Mouse (Mus musculus) forebrain, embryonic 14.5 days (tissue): ENCODE measurements at regions not wholly inside any gene's neighbourhood (a gene's known extent, or its start where the extent isn't known, plus 50 kb on each side); places are given as distances from the start of the nearest gene placed in this dataset.

Experiments used
- ATAC-seq: fragments of 200-750 bp; cut with Nextera tagmentation; 2 replicates; pipeline ENCODE4 v1.8.0; 2017; ENCODE audit warnings: mild to moderate bottlenecking, moderate library complexity
- DNase-seq: peaks from one replicate; pipeline ENCODE4 v3.0.0-alpha.2; 2015; ENCODE audit warnings: low spot score
- H3K27ac ChIP-seq: fragments of 300-500 bp; sonication (generic); 2 replicates; pipeline ENCODE4 v1.5.1; 2014; ENCODE audit warnings: low read depth, mild to moderate bottlenecking, control low read depth, low read length, moderate library complexity
- H3K27me3 ChIP-seq: fragments of 300-500 bp; sonication (generic); replicated peaks from 2 replicates; pipeline ENCODE4 v1.6.1; 2014; ENCODE audit warnings: low read length, control low read depth, mixed read lengths; ENCODE audit not compliant: control insufficient read depth, insufficient read depth
- H3K36me3 ChIP-seq: fragments of 300-500 bp; sonication (generic); 2 replicates; pipeline ENCODE4 v1.6.1; 2014; ENCODE audit warnings: low read length, control low read depth; ENCODE audit not compliant: control insufficient read depth, insufficient read depth
- H3K4me1 ChIP-seq: fragments of 300-500 bp; sonication (generic); 2 replicates; pipeline ENCODE4 v1.6.1; 2014; ENCODE audit warnings: antibody characterized with exemption, low read length, control low read depth; ENCODE audit not compliant: control insufficient read depth, insufficient read depth
- H3K4me2 ChIP-seq: fragments of 300-500 bp; sonication (generic); 2 replicates; pipeline ENCODE4 v1.6.1; 2014; ENCODE audit warnings: mild to moderate bottlenecking, control low read depth, low read length
- H3K4me3 ChIP-seq: fragments of 300-500 bp; sonication (generic); 2 replicates; pipeline ENCODE4 v1.5.1; 2014; ENCODE audit warnings: low read depth, low read length, control low read depth
- H3K9ac ChIP-seq: fragments of 300-500 bp; sonication (generic); 2 replicates; pipeline ENCODE4 v1.6.1; 2014; ENCODE audit warnings: mild to moderate bottlenecking, low read length, control low read depth, moderate library complexity
- H3K9me3 ChIP-seq: fragments of 300-500 bp; sonication (generic); replicated peaks from 2 replicates; pipeline ENCODE4 v1.6.1; 2016; ENCODE audit warnings: low read length, control low read depth, mixed read lengths; ENCODE audit not compliant: control insufficient read depth
- WGBS: fragments of 180-500 bp; shearing (Covaris S2); extraction: QIAGEN DNeasy Blood & Tissue Kit; methylation state at CpG from one replicate; pipeline ENCODE4 v1.1.7; 2014; 5-methylcytosine and 5-hydroxymethylcytosine counted together

DNA sequence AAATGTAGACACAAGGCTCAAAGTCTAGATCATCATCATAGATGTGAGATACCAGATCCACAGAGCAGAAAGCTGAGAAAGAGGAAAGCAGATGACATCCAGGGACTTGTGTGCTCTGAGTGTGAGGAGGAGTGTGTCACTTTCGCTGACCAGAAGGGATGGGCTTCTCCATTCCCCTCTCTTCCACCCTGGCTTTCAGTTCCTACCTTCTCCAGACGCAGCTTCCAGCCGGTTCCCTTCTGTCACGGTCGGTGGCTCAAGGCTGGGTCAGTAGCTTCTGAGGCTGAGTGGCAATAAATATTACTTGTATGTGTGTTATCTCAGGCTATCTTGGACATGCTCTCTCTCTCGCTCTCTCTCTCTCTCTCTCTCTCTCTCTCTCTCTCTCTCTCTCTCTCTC, 94.2 kb upstream of the Irf2bp2 start:
- H3K4me3 ChIP-seq, result no peak overlapping the region
- WGBS, result 82% methylated on average over 6 of the region's 6 CpGs
- H3K4me1 ChIP-seq, result 0 out of 2 replicates have a peak, but pooled peaks cover 3% of the 10 kb centered on the region
- H3K27me3 ChIP-seq, result no peaks in the 10 kb centered on the region
- H3K36me3 ChIP-seq, result no peaks in the 10 kb centered on the region
- H3K9me3 ChIP-seq, result no peaks in the 10 kb centered on the region
- no peak overlapping the region for H3K4me2 ChIP-seq
- no peak overlapping the region for H3K27ac ChIP-seq
- no peak overlapping the region for H3K9ac ChIP-seq
- no peak for DNase-seq
- ATAC-seq, result no peak

DNA sequence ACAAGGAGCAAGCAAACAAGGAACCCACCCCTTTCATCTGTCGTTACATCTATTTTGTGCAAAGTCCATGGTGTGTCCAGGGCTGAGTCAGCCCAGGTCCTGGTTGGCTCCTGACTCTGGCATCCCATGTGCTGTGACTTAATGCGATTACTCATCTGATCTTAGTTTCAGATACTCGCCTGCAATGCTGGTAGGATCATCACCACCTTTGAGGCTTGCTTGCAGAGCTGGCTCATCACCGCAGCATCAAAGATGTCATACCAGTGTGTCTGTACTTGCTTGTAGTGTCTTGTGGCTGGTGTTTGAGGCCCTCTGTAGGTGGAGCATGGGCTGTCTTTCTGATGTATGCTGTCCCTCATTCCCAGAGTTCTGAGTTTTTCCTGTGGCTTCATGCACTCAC, 93.0 kb upstream of the Irf2bp2 start:
- Histone ChIP-seq H3K36me3 (no peaks in the 10 kb centered on the region), H3K9ac (no peak overlapping the region), H3K27ac (no peak overlapping the region), H3K4me1 (0 out of 2 replicates have a peak, but pooled peaks cover 3% of the 10 kb centered on the region), H3K4me3 (no peak overlapping the region), H3K4me2 (no peak overlapping the region), H3K9me3 (no peaks in the 10 kb centered on the region), H3K27me3 (no peaks in the 10 kb centered on the region)
- no peak for DNase-seq
- 92% methylated on average over 4 of the region's 4 CpGs for WGBS
- ATAC-seq, result no peak

DNA sequence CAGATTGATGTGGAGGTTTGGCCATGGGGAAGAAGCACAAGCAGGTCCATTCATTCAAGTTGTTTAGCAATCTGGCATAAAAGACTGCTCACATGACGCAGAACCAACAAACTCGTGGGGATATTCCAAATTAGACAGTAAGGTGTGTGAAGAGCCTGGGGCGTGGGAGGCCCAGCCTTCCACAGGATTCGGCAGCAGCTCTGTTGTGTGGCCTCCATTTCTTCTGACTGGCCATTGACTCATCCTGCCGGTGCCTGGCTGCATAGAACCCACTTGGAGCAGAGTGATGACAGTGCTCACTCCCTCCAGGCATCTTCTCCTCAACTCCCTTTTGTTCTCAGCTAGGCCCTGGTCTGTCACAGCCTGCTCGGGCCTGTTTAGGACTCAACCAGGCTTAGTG, 91.6 kb upstream of the Irf2bp2 start:
- Histone ChIP-seq H3K27ac (no peak overlapping the region), H3K36me3 (no peaks in the 10 kb centered on the region), H3K4me3 (no peak overlapping the region), H3K4me2 (no peak overlapping the region), H3K4me1 (0 out of 2 replicates have a peak, but pooled peaks cover 3% of the 10 kb centered on the region), H3K9me3 (no peaks in the 10 kb centered on the region), H3K9ac (no peak overlapping the region), H3K27me3 (no peaks in the 10 kb centered on the region)
- DNase-seq, result no peak
- 68% methylated on average over 6 of the region's 6 CpGs for WGBS
- no peak for ATAC-seq

DNA sequence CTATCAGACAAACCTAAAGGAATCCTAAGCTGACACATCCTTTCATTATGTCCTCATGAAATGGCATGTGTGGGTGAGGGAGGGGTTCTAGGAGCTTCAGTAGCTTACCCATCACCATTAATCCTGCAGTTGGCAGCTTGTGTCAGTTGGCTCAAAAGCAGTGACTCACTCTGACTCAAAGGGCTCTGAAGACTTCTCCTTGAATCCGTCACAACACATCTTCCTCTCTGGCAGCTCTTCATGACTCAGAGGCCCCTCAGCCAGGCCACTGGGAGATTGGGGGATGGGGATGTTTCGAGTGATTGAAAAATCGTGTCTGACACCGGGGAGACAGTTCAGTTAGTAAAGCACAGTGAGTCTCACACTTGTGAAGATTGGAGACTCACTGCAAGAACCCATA, 90.2 kb upstream of the Irf2bp2 start:
- Histone ChIP-seq H3K27me3 (no peaks in the 10 kb centered on the region), H3K9ac (no peak overlapping the region), H3K4me3 (no peak overlapping the region), H3K27ac (no peak overlapping the region), H3K36me3 (no peaks in the 10 kb centered on the region), H3K4me2 (no peak overlapping the region), H3K4me1 (0 out of 2 replicates have a peak, but pooled peaks cover 3% of the 10 kb centered on the region), H3K9me3 (no peaks in the 10 kb centered on the region)
- no peak for ATAC-seq
- WGBS, result 75% methylated on average over 4 of the region's 4 CpGs
- no peak for DNase-seq

DNA sequence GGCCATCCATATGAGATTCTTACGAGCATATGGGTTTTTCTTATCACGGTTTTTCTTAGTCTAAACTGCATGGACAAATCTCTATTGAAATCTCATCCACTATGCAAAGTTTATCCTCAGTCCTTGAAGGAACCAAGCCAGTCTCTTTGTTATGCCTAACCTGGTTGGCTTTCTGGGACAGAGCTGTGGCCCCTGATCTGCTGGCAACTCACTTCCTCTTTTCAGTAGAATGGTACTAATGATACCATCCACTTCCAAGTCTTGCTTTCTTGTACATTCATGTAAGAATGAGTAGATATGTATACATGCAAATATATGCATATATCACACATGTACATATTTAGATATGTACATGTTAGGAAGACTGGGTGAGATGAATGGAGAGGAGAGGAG, 89.8 kb upstream of the Irf2bp2 start:
- Histone ChIP-seq H3K27ac (no peak overlapping the region), H3K36me3 (no peaks in the 10 kb centered on the region), H3K27me3 (no peaks in the 10 kb centered on the region), H3K9me3 (no peaks in the 10 kb centered on the region), H3K4me3 (no peak overlapping the region), H3K4me1 (0 out of 2 replicates have a peak, but pooled peaks cover 3% of the 10 kb centered on the region), H3K9ac (no peak overlapping the region), H3K4me2 (no peak overlapping the region)
- WGBS, result 87% methylated on average over 2 of the region's 2 CpGs
- DNase-seq, result no peak
- no peak for ATAC-seq

DNA sequence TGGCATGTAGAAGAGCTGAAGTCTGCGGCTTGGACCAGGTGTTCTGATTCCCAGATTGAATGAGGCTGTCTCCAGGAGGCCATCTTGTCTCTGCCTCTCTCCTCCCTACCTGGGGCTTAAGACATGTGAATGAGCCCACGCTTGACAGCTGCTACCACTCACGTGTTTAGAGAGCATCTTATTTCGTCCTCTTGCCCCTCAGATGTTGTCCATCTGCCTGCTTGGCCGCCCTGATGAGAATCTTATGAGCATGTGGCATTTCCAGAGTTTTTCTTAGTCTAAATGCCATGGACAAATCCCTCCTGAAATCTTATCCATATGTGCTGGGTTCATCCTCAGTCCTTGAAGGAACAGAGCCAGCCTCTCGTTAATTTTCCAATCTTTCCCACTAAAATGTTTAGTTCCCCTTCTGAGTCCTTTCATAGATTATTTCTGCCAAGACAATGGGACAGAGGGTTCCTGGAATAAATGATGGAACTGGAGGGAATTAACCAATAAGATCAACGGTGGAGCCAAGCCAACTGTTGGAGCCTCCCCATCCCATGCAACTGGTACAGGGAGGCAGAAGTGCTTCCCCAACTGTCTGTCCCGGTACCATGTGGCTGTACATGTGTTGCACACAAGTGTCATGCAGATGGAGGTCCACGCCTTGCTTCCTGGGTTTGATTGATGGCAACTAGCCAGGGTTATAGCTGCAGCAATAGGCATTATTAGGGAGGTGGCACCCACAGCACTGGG, 89.2 kb upstream of the Irf2bp2 start:
- no peak overlapping the region for H3K4me3 ChIP-seq
- H3K9me3 ChIP-seq, result no peaks in the 10 kb centered on the region
- no peaks in the 10 kb centered on the region for H3K36me3 ChIP-seq
- WGBS, result 70% methylated on average over 9 of the region's 9 CpGs
- no peaks in the 10 kb centered on the region for H3K27me3 ChIP-seq
- no peak overlapping the region for H3K9ac ChIP-seq
- no peak overlapping the region for H3K27ac ChIP-seq
- H3K4me2 ChIP-seq, result no peak overlapping the region
- DNase-seq, result no peak
- peak; percentile 46; the same call in 1 of the 2 replicates for ATAC-seq
- peaks cover 6% of the 10 kb centered on the region; the same call in 1 of the 2 replicates for H3K4me1 ChIP-seq

DNA sequence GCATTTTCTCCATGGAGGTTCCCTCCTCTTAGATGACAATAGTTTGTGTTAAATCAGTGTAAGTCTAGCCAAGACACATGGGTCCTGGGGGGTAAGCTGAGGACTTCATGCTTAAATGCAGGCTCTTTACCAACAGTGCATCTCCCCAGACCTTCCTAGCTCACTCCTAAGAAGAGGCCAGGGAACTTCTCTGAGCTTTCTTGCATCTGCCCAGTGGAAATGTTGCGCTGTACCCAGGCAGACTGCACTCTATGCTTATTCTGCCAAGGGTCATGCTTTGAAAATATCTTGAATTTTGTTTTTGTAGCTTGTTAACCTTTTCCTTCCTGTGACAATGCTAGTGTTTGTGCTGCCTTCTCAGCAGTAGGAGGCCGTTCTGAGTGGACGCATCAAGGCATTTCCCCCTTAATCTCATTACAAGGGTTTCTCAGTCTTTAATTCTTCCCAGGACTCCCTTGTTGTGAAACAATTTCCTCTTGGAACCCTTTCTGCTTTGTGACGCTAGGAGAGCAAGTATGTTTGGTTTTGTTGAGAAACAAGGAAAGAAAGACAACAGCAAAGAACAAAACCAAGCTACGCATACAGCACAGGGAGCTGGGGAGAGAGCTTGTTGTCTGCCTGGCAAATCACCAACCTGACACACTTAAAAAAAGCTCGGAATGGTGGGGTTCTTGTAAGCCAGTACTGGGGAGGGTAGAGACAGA, 88.3 kb upstream of the Irf2bp2 start:
- Histone ChIP-seq H3K36me3 (no peaks in the 10 kb centered on the region), H3K4me3 (no peak overlapping the region), H3K9ac (no peak overlapping the region), H3K4me1 (peaks cover 12% of the 10 kb centered on the region), H3K27me3 (no peaks in the 10 kb centered on the region), H3K27ac (no peak overlapping the region), H3K9me3 (no peaks in the 10 kb centered on the region), H3K4me2 (no peak overlapping the region)
- 29% methylated on average over 6 of the region's 6 CpGs for WGBS
- no peak for DNase-seq
- ATAC-seq, result no peak

DNA sequence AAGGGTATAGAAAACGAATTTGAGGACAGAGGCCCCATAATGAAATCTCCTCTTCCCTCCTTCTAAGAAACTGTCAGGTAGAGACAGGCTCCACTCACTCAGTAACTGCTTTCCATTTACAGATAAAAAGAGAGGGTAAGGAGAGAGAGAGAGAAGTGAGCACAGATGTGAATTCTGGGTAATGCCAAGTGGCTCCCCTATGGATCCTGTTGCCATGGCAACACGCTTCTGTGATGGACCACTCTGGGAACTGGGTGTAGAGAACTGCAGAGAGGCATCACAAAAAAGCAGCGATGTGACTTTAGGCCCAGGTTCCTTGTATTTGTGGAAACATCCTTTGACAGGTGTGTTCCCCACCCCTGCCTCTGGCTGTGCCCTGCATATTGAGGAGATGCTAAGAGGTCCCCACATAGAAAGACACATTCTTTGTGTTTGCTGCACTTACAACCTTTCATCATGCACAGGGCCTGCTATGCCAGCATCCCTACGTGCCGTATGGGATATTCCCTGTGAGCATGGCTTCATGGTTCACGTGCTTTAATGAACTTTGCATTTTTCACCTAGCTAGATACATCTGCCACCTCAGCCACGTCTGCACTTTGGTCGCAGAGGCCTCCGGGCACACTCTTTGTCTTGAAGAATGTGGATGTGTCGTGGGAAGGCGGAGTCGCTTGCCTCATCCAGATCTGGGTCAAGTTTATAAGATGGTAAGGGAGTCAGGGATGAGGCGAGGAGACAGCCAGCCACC, 84.4 kb upstream of the Irf2bp2 start:
- H3K27ac ChIP-seq, result peak overlapping the region; percentile 61
- WGBS, result 67% methylated on average over 13 of the region's 13 CpGs

More for the DNA sequence above, 84.4 kb upstream of the Irf2bp2 start:
- H3K9ac ChIP-seq, result no peak overlapping the region
- peak; percentile 74 for ATAC-seq
- peaks cover 9% of the 10 kb centered on the region for H3K4me1 ChIP-seq
- H3K9me3 ChIP-seq, result no peaks in the 10 kb centered on the region
- no peaks in the 10 kb centered on the region for H3K27me3 ChIP-seq
- H3K4me3 ChIP-seq, result no peak overlapping the region
- DNase-seq, result peak; percentile 83
- H3K36me3 ChIP-seq, result no peaks in the 10 kb centered on the region
- H3K4me2 ChIP-seq, result no peak overlapping the region
